Mouse (Mus musculus) lung, adult 2 months (tissue): ENCODE data around the gene Morc2a. TPM values are rescaled to one million over a fixed set of nuclear protein-coding genes. Genes with fewer than 3 reads are reported as not detected.

Source experiments
- DNase-seq: peaks from one replicate; pipeline ENCODE4 v3.0.0; 2022
- H3K4me1 ChIP-seq: fragments of 200-500 bp; 2 replicates; pipeline ENCODE4 v1.6.1; 2011; ENCODE audit warnings: low read length; ENCODE audit not compliant: control insufficient read depth, insufficient read depth
- H3K4me3 ChIP-seq: fragments of 200-500 bp; replicated peaks from 2 replicates; pipeline ENCODE3; 2011; ENCODE audit warnings: low read depth, mild to moderate bottlenecking, control low read depth, low read length; ENCODE audit errors: extremely low read depth
- CTCF ChIP-seq: fragments of 200-500 bp; IDR thresholded peaks from 2 replicates; pipeline ENCODE4 v1.5.1; 2011; ENCODE audit warnings: mild to moderate bottlenecking, low read length, control low read depth; ENCODE audit not compliant: insufficient read depth
- POLR2A ChIP-seq: fragments of 200-500 bp; IDR thresholded peaks from 2 replicates; pipeline ENCODE4 v1.6.1; 2011; ENCODE audit warnings: low read depth, mild to moderate bottlenecking, control low read depth, low read length, borderline replicate concordance; ENCODE audit errors: extremely low read depth
- WGBS: fragments of 180-500 bp; shearing (Covaris S2); methylation state at CpG from one replicate; pipeline ENCODE4 v1.1.7; 2018; 5-methylcytosine and 5-hydroxymethylcytosine counted together
- polyA plus RNA-seq: library from polyadenylated mRNA; depleted of rRNA; stranded (reverse); fragments of >200 nt; gene quantifications from 2 replicates; pipeline ENCODE4 v1.2.3, GENCODE M21; 2012

Gene Morc2a
- polyA plus RNA-seq, 1 experiment = 11.1 TPM

GRCm38 (mm10) chr11:3679771-3680170, 30.8 kb downstream of the Morc2a start:
- WGBS = 95% methylated on average over 3 of the region's 3 CpGs
- Histone ChIP-seq H3K4me1 (no peaks in the 10 kb centered on the region), H3K4me3 (no peak overlapping the region)
- TF ChIP-seq CTCF = no peak
- no peak for DNase-seq

GRCm38 (mm10) chr11:3683696-3684095, 34.7 kb downstream of the Morc2a start:
- DNase-seq = no peak
- TF ChIP-seq POLR2A (no peak), CTCF (no peak)
- peaks cover 4% of the 10 kb centered on the region; the same call in 1 of the 2 replicates for H3K4me1 ChIP-seq
- no peak overlapping the region for H3K4me3 ChIP-seq
- 95% methylated on average over 11 of the region's 11 CpGs for WGBS

GRCm38 (mm10) chr11:3684232-3684631, 35.2 kb downstream of the Morc2a start:
- H3K4me3 ChIP-seq = no peak overlapping the region
- TF ChIP-seq POLR2A = no peak
- TF ChIP-seq CTCF = no peak
- peaks cover 4% of the 10 kb centered on the region; the same call in 1 of the 2 replicates for H3K4me1 ChIP-seq
- no peak for DNase-seq
- WGBS = 93% methylated on average over 1 of the region's 1 CpGs

GRCm38 (mm10) chr11:3684723-3685430, 35.9 kb downstream of the Morc2a start:
- 87% methylated on average over 5 of the region's 5 CpGs for WGBS
- no peak for DNase-seq
- H3K4me3 ChIP-seq = no peak overlapping the region
- peaks cover 4% of the 10 kb centered on the region; the same call in 1 of the 2 replicates for H3K4me1 ChIP-seq
- TF ChIP-seq CTCF (no peak), POLR2A (no peak)

- TF ChIP-seq CTCF = no peak
- TF ChIP-seq POLR2A = no peak
- H3K4me3 ChIP-seq = no peak overlapping the region
- 88% methylated on average over 8 of the region's 8 CpGs for WGBS
- H3K4me1 ChIP-seq = peaks cover 4% of the 10 kb centered on the region; the same call in 1 of the 2 replicates
- DNase-seq = no peak
Measured at GRCm38 (mm10) chr11:3685431-3685830, 36.4 kb downstream of the Morc2a start.

- DNase-seq = peak; percentile 27
- TF ChIP-seq CTCF (no peak), POLR2A (no peak)
- H3K4me1 ChIP-seq = peaks cover 4% of the 10 kb centered on the region; the same call in 1 of the 2 replicates
- no peak overlapping the region for H3K4me3 ChIP-seq
- 77% methylated on average over 2 of the region's 2 CpGs for WGBS
Measured at GRCm38 (mm10) chr11:3686318-3686717, 37.3 kb downstream of the Morc2a start.

- no peak for DNase-seq
- Histone ChIP-seq H3K4me1 (peaks cover 4% of the 10 kb centered on the region; the same call in 1 of the 2 replicates), H3K4me3 (no peak overlapping the region)
- 74% methylated on average over 2 of the region's 2 CpGs for WGBS
- TF ChIP-seq CTCF (no peak), POLR2A (no peak)
Measured at GRCm38 (mm10) chr11:3686885-3687284, 37.9 kb downstream of the Morc2a start.

- no peak for DNase-seq
- H3K4me3 ChIP-seq = no peak overlapping the region
- TF ChIP-seq CTCF (no peak), POLR2A (no peak)
- WGBS = 94% methylated on average over 2 of the region's 2 CpGs
- H3K4me1 ChIP-seq = no peaks in the 10 kb centered on the region
Measured at GRCm38 (mm10) chr11:3691746-3692145, 42.8 kb downstream of the Morc2a start.

GRCm38 (mm10) chr11:3696086-3696616, 47.2 kb downstream of the Morc2a start:
- TF ChIP-seq CTCF = no peak
- TF ChIP-seq POLR2A = no peak
- 70% methylated on average over 5 of the region's 5 CpGs for WGBS
- no peak for DNase-seq
- H3K4me1 ChIP-seq = no peaks in the 10 kb centered on the region
- H3K4me3 ChIP-seq = no peak overlapping the region

- Histone ChIP-seq H3K4me1 (no peaks in the 10 kb centered on the region), H3K4me3 (no peak overlapping the region)
- DNase-seq = no peak
- TF ChIP-seq POLR2A (no peak), CTCF (no peak)
- 88% methylated on average over 3 of the region's 3 CpGs for WGBS
Measured at GRCm38 (mm10) chr11:3697441-3697840, 48.5 kb downstream of the Morc2a start.
